Mouse (Mus musculus): ENCODE results near the gene Arrdc4. TPM values are rescaled to one million over a fixed set of nuclear protein-coding genes. Genes with fewer than 3 reads are reported as not detected.

Arrdc4 gene
- polyA plus RNA-seq, 1 experiment, result 5.4 TPM

DNA sequence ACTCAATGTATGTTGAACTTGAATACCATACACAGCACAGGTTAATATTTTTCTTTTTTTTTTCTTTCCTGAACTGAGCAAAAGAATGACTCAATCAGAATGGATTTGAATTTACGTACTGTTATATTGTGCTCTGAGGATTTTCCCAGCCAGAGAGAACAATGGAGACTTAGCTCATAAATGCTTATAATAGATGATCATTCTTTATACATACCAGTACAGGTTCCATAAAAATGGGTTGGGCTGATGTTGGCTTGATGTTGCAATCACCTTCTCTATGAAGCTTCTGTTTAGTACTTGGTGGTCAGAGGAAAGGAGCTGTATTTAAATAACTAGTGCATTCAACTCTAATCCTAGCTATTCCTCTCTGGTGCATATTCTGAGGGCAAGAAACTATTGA, 57.6 kb downstream of the Arrdc4 start:
- Histone ChIP-seq H3K4me1 (ENCODE audit: control insufficient read depth, insufficient read depth, low read length) (no peaks in the 10 kb centered on the region), H3K4me3 (ENCODE audit: insufficient read depth, low read length) (no peak overlapping the region), H3K27ac (ENCODE audit: insufficient read depth, low read length) (no peak overlapping the region)
- TF ChIP-seq CTCF (IDR thresholded peaks at IDR 0.05; ENCODE audit: extremely low read depth, insufficient read depth, low read length) (no peak), POLR2A (IDR thresholded peaks at IDR 0.05; ENCODE audit: extremely low read depth, insufficient read depth, low read length) (no peak)

GRCm38 (mm10) chr7:68687140-68687611, 61.9 kb downstream of the Arrdc4 start:
- H3K4me3 ChIP-seq (ENCODE audit: insufficient read depth, low read length), result no peak overlapping the region
- no peaks in the 10 kb centered on the region for H3K4me1 ChIP-seq (ENCODE audit: control insufficient read depth, insufficient read depth, low read length)
- no peak overlapping the region for H3K27ac ChIP-seq (ENCODE audit: insufficient read depth, low read length)
- no peak for TF ChIP-seq POLR2A (IDR thresholded peaks at IDR 0.05; ENCODE audit: extremely low read depth, insufficient read depth, low read length)
- TF ChIP-seq CTCF (IDR thresholded peaks at IDR 0.05; ENCODE audit: extremely low read depth, insufficient read depth, low read length), result no peak

Measured in cortical plate, adult 2 months (tissue).